Mouse (Mus musculus): ENCODE results near the gene Sh3bp4. TPM values are rescaled to one million over a fixed set of nuclear protein-coding genes. Genes with fewer than 3 reads are reported as not detected.

Gene Sh3bp4
- polyA plus RNA-seq, 1 experiment from 2014 or later: 27.8 TPM

DNA sequence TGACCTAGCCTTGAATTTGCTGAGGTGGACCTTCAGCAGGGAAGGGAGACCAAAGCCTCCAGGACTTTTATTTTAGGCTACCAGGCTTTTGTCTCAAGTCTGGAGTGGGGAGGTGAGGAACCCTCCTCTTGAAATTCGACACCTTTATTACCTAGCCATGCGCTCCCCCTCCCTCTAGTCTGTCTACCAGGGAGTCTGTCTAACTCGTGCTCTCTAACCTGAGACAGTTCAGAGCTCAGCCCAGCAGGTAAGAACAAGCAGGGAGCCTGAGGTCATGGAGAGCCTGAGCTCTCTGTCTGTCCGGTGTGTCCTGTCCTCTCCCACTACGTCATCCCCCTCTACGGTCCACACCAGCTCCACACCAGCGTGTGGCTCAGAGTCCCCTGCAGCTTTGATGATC is 39.6 kb downstream of the Sh3bp4 start:
- Histone ChIP-seq H3K4me3 (ENCODE audit: low read length) (no peak overlapping the region), H3K4me2 (ENCODE audit: low read depth, low read length) (no peak overlapping the region), H3K27me3 (ENCODE audit: control insufficient read depth, insufficient read depth, low read depth, low read length) (no peaks in the 10 kb centered on the region), H3K4me1 (replicated peaks; ENCODE audit: control insufficient read depth, insufficient read depth, low read length) (peaks cover 65% of the 10 kb centered on the region), H3K9me3 (ENCODE audit: control insufficient read depth, low read length) (no peaks in the 10 kb centered on the region), H3K9ac (ENCODE audit: low read length) (no peak overlapping the region), H3K27ac (ENCODE audit: low read length) (peak overlapping the region; percentile 92), H3K36me3 (ENCODE audit: control insufficient read depth, insufficient read depth, low read length) (no peaks in the 10 kb centered on the region)
- peak; percentile 19; the same call in 1 of the 2 replicates for ATAC-seq (ENCODE audit: low read depth)
- WGBS: 57% methylated on average over 7 of the region's 7 CpGs

DNA sequence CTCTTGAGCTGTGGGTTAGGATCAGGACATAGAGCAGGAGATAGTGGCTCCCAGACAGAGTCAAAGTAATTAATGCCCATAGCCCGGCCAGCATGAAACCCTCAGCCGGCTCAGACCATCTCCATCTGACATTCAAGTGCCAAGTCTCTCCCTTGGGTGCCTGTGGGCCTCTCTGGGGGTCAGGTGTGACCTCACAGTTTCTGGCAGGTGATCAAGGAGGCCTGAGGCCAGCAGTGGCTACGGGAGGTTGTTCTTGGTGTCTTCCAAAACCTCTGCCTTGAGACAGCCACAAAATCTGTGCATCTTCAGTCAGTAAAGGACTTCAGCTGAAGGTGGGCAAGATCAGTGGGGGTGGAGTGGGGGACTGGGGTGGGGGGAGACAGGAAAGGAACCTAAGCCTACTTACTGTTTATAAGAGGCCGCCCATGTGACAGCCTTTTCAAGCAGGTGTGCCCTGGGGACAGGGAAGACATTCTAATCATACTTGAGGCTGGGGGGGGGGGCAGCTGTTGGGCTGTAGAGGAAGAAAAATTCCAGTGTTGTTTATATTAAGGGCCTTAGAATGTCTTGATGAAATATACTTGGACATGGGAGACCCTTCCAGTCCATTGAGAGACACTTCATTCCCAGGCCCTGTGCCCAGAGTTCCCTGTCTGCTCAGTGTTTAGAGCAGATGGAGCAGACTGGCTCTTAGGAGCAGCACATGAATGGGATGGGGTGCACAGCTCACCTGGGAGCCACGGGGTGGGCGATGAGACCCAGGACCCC is 40.7 kb downstream of the Sh3bp4 start:
- peak; percentile 73 for ATAC-seq (ENCODE audit: low read depth)

GRCm38 (mm10) chr1:89112544-89112943 is 42.3 kb downstream of the Sh3bp4 start:
- Histone ChIP-seq H3K9ac (ENCODE audit: low read length) (no peak overlapping the region), H3K4me1 (replicated peaks; ENCODE audit: control insufficient read depth, insufficient read depth, low read length) (peaks cover 49% of the 10 kb centered on the region), H3K27ac (ENCODE audit: low read length) (no peak overlapping the region), H3K4me3 (ENCODE audit: low read length) (no peak overlapping the region), H3K27me3 (ENCODE audit: control insufficient read depth, insufficient read depth, low read depth, low read length) (no peaks in the 10 kb centered on the region), H3K36me3 (ENCODE audit: control insufficient read depth, insufficient read depth, low read length) (no peaks in the 10 kb centered on the region), H3K4me2 (ENCODE audit: low read depth, low read length) (no peak overlapping the region), H3K9me3 (ENCODE audit: control insufficient read depth, low read length) (no peaks in the 10 kb centered on the region)
- WGBS: 88% methylated on average over 1 of the region's 1 CpGs
- no peak for ATAC-seq (ENCODE audit: low read depth)

More for the DNA sequence above, 40.7 kb downstream of the Sh3bp4 start:
- no peaks in the 10 kb centered on the region for H3K36me3 ChIP-seq (ENCODE audit: control insufficient read depth, insufficient read depth, low read length)
- no peaks in the 10 kb centered on the region for H3K27me3 ChIP-seq (ENCODE audit: control insufficient read depth, insufficient read depth, low read depth, low read length)
- H3K4me1 ChIP-seq (replicated peaks; ENCODE audit: control insufficient read depth, insufficient read depth, low read length): peaks cover 56% of the 10 kb centered on the region
- 36% methylated on average over 6 of the region's 6 CpGs for WGBS
- no peak overlapping the region for H3K9ac ChIP-seq (ENCODE audit: low read length)
- peak overlapping the region; percentile 80 for H3K27ac ChIP-seq (ENCODE audit: low read length)
- H3K4me2 ChIP-seq (ENCODE audit: low read depth, low read length): no peak overlapping the region
- no peaks in the 10 kb centered on the region for H3K9me3 ChIP-seq (ENCODE audit: control insufficient read depth, low read length)
- no peak overlapping the region for H3K4me3 ChIP-seq (ENCODE audit: low read length)

GRCm38 (mm10) chr1:89113731-89114130 is 43.5 kb downstream of the Sh3bp4 start:
- Histone ChIP-seq H3K36me3 (ENCODE audit: control insufficient read depth, insufficient read depth, low read length) (no peaks in the 10 kb centered on the region), H3K27ac (ENCODE audit: low read length) (no peak overlapping the region), H3K4me1 (replicated peaks; ENCODE audit: control insufficient read depth, insufficient read depth, low read length) (peaks cover 42% of the 10 kb centered on the region), H3K27me3 (ENCODE audit: control insufficient read depth, insufficient read depth, low read depth, low read length) (no peaks in the 10 kb centered on the region), H3K4me2 (ENCODE audit: low read depth, low read length) (no peak overlapping the region), H3K4me3 (ENCODE audit: low read length) (no peak overlapping the region), H3K9me3 (ENCODE audit: control insufficient read depth, low read length) (no peaks in the 10 kb centered on the region), H3K9ac (ENCODE audit: low read length) (no peak overlapping the region)
- no peak for ATAC-seq (ENCODE audit: low read depth)
- 80% methylated on average over 3 of the region's 3 CpGs for WGBS

GRCm38 (mm10) chr1:89117062-89117461 is 46.8 kb downstream of the Sh3bp4 start:
- 75% methylated on average over 5 of the region's 5 CpGs for WGBS
- no peaks in the 10 kb centered on the region for H3K9me3 ChIP-seq (ENCODE audit: control insufficient read depth, low read length)
- H3K27me3 ChIP-seq (ENCODE audit: control insufficient read depth, insufficient read depth, low read depth, low read length): no peaks in the 10 kb centered on the region
- peak overlapping the region; percentile 34; the same call in 1 of the 2 replicates for H3K27ac ChIP-seq (ENCODE audit: low read length)
- H3K4me2 ChIP-seq (ENCODE audit: low read depth, low read length): no peak overlapping the region
- H3K36me3 ChIP-seq (ENCODE audit: control insufficient read depth, insufficient read depth, low read length): no peaks in the 10 kb centered on the region
- H3K4me3 ChIP-seq (ENCODE audit: low read length): no peak overlapping the region
- ATAC-seq (ENCODE audit: low read depth): no peak
- H3K9ac ChIP-seq (ENCODE audit: low read length): no peak overlapping the region
- H3K4me1 ChIP-seq (replicated peaks; ENCODE audit: control insufficient read depth, insufficient read depth, low read length): peaks cover 44% of the 10 kb centered on the region

DNA sequence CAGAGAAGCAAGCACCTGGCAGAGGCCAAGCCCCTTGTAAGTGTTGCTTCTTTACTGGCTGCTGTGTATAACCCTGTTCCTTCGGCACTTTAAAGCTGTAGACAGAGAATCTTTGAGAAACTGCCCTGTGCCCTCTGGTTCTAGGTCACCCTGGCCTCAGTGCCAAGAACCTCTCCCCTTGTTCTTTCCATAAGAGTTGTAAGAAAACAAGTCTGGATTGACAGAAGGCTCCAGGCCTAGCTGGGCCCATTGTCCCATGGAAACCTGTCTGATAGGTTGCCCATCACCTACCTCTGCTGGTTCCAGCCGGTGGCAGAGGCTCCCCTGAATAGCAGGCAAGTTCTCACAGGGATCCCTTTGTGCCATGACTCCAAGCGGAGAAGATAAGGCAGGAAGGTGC is 47.9 kb downstream of the Sh3bp4 start:
- Histone ChIP-seq H3K9me3 (ENCODE audit: control insufficient read depth, low read length) (no peaks in the 10 kb centered on the region), H3K4me1 (replicated peaks; ENCODE audit: control insufficient read depth, insufficient read depth, low read length) (peaks cover 46% of the 10 kb centered on the region), H3K9ac (ENCODE audit: low read length) (no peak overlapping the region), H3K36me3 (ENCODE audit: control insufficient read depth, insufficient read depth, low read length) (no peaks in the 10 kb centered on the region), H3K27me3 (ENCODE audit: control insufficient read depth, insufficient read depth, low read depth, low read length) (no peaks in the 10 kb centered on the region), H3K4me3 (ENCODE audit: low read length) (no peak overlapping the region), H3K4me2 (ENCODE audit: low read depth, low read length) (no peak overlapping the region), H3K27ac (ENCODE audit: low read length) (no peak overlapping the region)
- no peak for ATAC-seq (ENCODE audit: low read depth)
- 76% methylated on average over 3 of the region's 3 CpGs for WGBS

GRCm38 (mm10) chr1:89118836-89119235 is 48.6 kb downstream of the Sh3bp4 start:
- no peak overlapping the region for H3K4me2 ChIP-seq (ENCODE audit: low read depth, low read length)
- peaks cover 52% of the 10 kb centered on the region for H3K4me1 ChIP-seq (replicated peaks; ENCODE audit: control insufficient read depth, insufficient read depth, low read length)
- H3K27ac ChIP-seq (ENCODE audit: low read length): no peak overlapping the region
- H3K9ac ChIP-seq (ENCODE audit: low read length): no peak overlapping the region
- H3K9me3 ChIP-seq (ENCODE audit: control insufficient read depth, low read length): no peaks in the 10 kb centered on the region
- no peak overlapping the region for H3K4me3 ChIP-seq (ENCODE audit: low read length)
- H3K27me3 ChIP-seq (ENCODE audit: control insufficient read depth, insufficient read depth, low read depth, low read length): no peaks in the 10 kb centered on the region
- no peaks in the 10 kb centered on the region for H3K36me3 ChIP-seq (ENCODE audit: control insufficient read depth, insufficient read depth, low read length)
- no peak for ATAC-seq (ENCODE audit: low read depth)
- 80% methylated on average over 5 of the region's 5 CpGs for WGBS

GRCm38 (mm10) chr1:89120290-89120689 is 50.1 kb downstream of the Sh3bp4 start:
- no peaks in the 10 kb centered on the region for H3K36me3 ChIP-seq (ENCODE audit: control insufficient read depth, insufficient read depth, low read length)
- no peak overlapping the region for H3K27ac ChIP-seq (ENCODE audit: low read length)
- H3K9ac ChIP-seq (ENCODE audit: low read length): no peak overlapping the region
- H3K4me3 ChIP-seq (ENCODE audit: low read length): no peak overlapping the region
- no peaks in the 10 kb centered on the region for H3K27me3 ChIP-seq (ENCODE audit: control insufficient read depth, insufficient read depth, low read depth, low read length)
- no peak overlapping the region for H3K4me2 ChIP-seq (ENCODE audit: low read depth, low read length)
- WGBS: 27% methylated on average over 4 of the region's 4 CpGs
- H3K4me1 ChIP-seq (replicated peaks; ENCODE audit: control insufficient read depth, insufficient read depth, low read length): peaks cover 64% of the 10 kb centered on the region
- ATAC-seq (ENCODE audit: low read depth): no peak
- no peaks in the 10 kb centered on the region for H3K9me3 ChIP-seq (ENCODE audit: control insufficient read depth, low read length)

DNA sequence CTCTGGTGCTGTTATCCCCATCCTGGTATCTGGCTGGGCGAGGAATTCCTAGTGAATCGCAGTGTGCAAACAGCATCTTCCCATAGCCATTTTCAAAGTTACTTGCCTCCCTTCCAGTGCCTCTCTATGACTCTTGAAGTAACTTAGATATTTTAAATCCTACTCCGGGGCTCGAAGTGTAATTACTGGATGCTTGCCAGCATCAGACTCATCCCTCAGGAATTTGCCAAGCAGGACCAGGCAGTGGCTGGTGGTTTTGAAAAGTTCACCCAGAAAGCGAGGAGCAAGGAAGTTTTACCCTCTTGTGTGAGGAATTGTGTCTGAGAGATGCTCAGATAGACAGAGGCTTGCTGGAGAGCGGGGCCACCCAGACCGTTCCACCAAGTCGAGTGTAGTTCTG is 51.3 kb downstream of the Sh3bp4 start:
- Histone ChIP-seq H3K9me3 (ENCODE audit: control insufficient read depth, low read length) (no peaks in the 10 kb centered on the region), H3K27me3 (ENCODE audit: control insufficient read depth, insufficient read depth, low read depth, low read length) (no peaks in the 10 kb centered on the region), H3K4me2 (ENCODE audit: low read depth, low read length) (0 out of 2 replicates have a peak overlapping the region, but pooled peaks have one; percentile 18), H3K36me3 (ENCODE audit: control insufficient read depth, insufficient read depth, low read length) (no peaks in the 10 kb centered on the region), H3K27ac (ENCODE audit: low read length) (peak overlapping the region; percentile 77), H3K4me3 (ENCODE audit: low read length) (no peak overlapping the region), H3K9ac (ENCODE audit: low read length) (0 out of 2 replicates have a peak overlapping the region, but pooled peaks have one; percentile 8), H3K4me1 (replicated peaks; ENCODE audit: control insufficient read depth, insufficient read depth, low read length) (peaks cover 61% of the 10 kb centered on the region)
- WGBS: 18% methylated on average over 8 of the region's 8 CpGs
- peak; percentile 39 for ATAC-seq (ENCODE audit: low read depth)
